Mouse (Mus musculus) cortical plate, adult 2 months (tissue): ENCODE measurements around the gene Gpx6.

Experiments used
- CTCF ChIP-seq: fragments of 200-500 bp; IDR thresholded peaks from 2 replicates; pipeline ENCODE4 v1.5.1; 2011; ENCODE audit warnings: mild to moderate bottlenecking, control low read depth, low read length; ENCODE audit not compliant: insufficient read depth; ENCODE audit errors: extremely low read depth
- POLR2A ChIP-seq: fragments of 200-500 bp; IDR thresholded peaks from 2 replicates; pipeline ENCODE4 v1.6.1; 2011; ENCODE audit warnings: mild to moderate bottlenecking, low read length, control low read depth; ENCODE audit not compliant: insufficient read depth; ENCODE audit errors: extremely low read depth

DNA sequence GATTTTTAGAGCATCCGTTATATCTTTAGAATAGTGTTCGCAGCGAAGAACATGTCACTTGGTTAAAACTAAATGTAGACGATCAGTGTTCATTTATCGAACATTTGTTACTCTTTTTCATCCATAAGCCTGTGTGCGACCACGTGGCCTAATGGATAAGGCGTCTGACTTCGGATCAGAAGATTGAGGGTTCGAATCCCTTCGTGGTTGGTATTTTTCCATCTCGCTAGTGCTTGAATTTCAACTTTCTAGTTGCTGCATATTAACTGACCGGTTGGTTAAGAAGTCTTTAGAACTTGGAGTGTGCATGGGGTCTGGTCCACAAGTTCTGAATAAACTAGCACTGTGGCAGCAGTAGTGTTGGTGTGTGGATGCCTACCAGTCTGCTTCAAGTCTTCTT, 32.4 kb upstream of the Gpx6 start:
- no peak for TF ChIP-seq CTCF
- no peak for TF ChIP-seq POLR2A
